ENCODE assay signal across 9 mouse cellular contexts in the genomic region with DNA sequence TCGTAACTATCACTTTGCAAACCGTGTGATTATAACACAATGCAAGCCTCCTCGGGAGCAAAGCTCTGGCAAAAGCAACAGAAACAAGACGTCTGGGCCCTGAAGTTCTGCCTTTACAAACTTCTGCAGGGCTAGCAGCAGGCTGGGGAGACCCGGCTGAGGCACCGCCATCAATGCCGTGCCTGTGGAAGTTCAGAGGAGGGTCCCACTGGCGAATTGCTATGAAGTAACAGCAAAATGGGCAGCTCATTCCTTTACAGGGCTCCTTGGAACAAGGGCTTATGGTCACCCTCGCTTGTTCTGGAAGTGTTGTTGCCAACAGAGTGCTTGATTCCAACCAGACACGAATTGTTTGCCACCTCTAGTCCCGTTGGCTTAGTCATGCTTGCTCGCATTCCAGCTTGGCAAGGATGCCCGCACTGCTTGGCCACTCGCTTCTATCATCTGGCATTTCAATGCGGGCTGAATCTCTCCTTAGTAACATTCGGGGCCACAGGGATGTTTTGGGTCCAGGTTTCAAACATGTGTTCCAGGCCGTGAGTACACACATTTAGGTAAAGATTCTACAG. TPM values are rescaled to one million over a fixed set of nuclear protein-coding genes. Genes with fewer than 3 reads are reported as not detected.
DNase-seq lines count a peak whose midpoint lies in the region; ATAC-seq and TF ChIP-seq lines count a peak whose summit lies in the region.
"Had no signal": no experiment of that assay in that cellular context is flagged by ENCODE, and none has a peak within 500 bp of the region (broad histone marks: within the 10 kb centered on the region; RNA-seq: fewer than 3 reads in every experiment).

No protein-coding gene starts in this region.

- H3K9me3 ChIP-seq in forebrain, embryonic 15.5 days = no peaks in the 10 kb centered on the region
- no peaks in the 10 kb centered on the region for H3K9me3 ChIP-seq in forebrain, embryonic 10.5 days
- H3K9me3 ChIP-seq in stomach, embryonic 16.5 days (replicated peaks; ENCODE audit: control insufficient read depth, low read length) = no peaks in the 10 kb centered on the region
- H3K9me3 ChIP-seq in stomach, postnatal 0 days (ENCODE audit: control insufficient read depth, low read length) = no peaks in the 10 kb centered on the region
- no peaks in the 10 kb centered on the region for H3K9me3 ChIP-seq in midbrain, embryonic 10.5 days (replicated peaks)
- H3K9me3 ChIP-seq: neural tube, embryonic 12.5 days had no signal

- H3K27me3 ChIP-seq in forebrain, embryonic 15.5 days = no peaks in the 10 kb centered on the region
- no peaks in the 10 kb centered on the region for H3K27me3 ChIP-seq in forebrain, embryonic 10.5 days (ENCODE audit: poor library complexity, severe bottlenecking)
- H3K27me3 ChIP-seq in stomach, embryonic 16.5 days (ENCODE audit: control insufficient read depth, insufficient read depth, low read length) = no peaks in the 10 kb centered on the region
- no peaks in the 10 kb centered on the region for H3K27me3 ChIP-seq in stomach, postnatal 0 days (ENCODE audit: control insufficient read depth, insufficient read depth, low read length)
- no peaks in the 10 kb centered on the region for H3K27me3 ChIP-seq in midbrain, embryonic 10.5 days (ENCODE audit: low read depth, poor library complexity, severe bottlenecking)
- H3K27me3 ChIP-seq: neural tube, embryonic 12.5 days had no signal

- 63% methylated on average over 17 of the region's 17 CpGs for WGBS in forebrain, embryonic 15.5 days
- WGBS in forebrain, embryonic 10.5 days = 86% methylated on average over 17 of the region's 17 CpGs
- 84% methylated on average over 17 of the region's 17 CpGs for WGBS in stomach, embryonic 16.5 days
- WGBS in stomach, postnatal 0 days = 69% methylated on average over 17 of the region's 17 CpGs
- 83% methylated on average over 17 of the region's 17 CpGs for WGBS in midbrain, embryonic 10.5 days

- intact Hi-C loops in heart, postnatal 36 days (cut with DNase I) = no loop called here

- no peak for TF ChIP-seq EP300 in stomach, postnatal 0 days (optimal IDR thresholded peaks at IDR 0.05)

- peaks cover 22% of the 10 kb centered on the region for H3K4me1 ChIP-seq in forebrain, embryonic 15.5 days
- H3K4me1 ChIP-seq in forebrain, embryonic 10.5 days = peaks cover 14% of the 10 kb centered on the region; the same call in 1 of the 2 replicates
- H3K4me1 ChIP-seq in stomach, embryonic 16.5 days (ENCODE audit: control insufficient read depth, insufficient read depth, low read length) = peaks cover 5% of the 10 kb centered on the region; the same call in 1 of the 2 replicates
- 0 out of 2 replicates have a peak, but pooled peaks cover 3% of the 10 kb centered on the region for H3K4me1 ChIP-seq in stomach, postnatal 0 days (replicated peaks; ENCODE audit: control insufficient read depth, insufficient read depth)
- 0 out of 2 replicates have a peak, but pooled peaks cover 2% of the 10 kb centered on the region for H3K4me1 ChIP-seq in midbrain, embryonic 10.5 days
- H3K4me1 ChIP-seq: neural tube, embryonic 12.5 days had no signal

- DNase-seq in forebrain, embryonic 10.5 days (ENCODE audit: extremely low spot score, low spot score) = no peak
- DNase-seq in stomach, postnatal 0 days (ENCODE audit: low spot score) = no peak
- DNase-seq in heart, postnatal 36 days = peak; percentile 20 to 26
- no peak for DNase-seq in thymus, postnatal 4 days
- DNase-seq in midbrain, embryonic 10.5 days (ENCODE audit: low spot score) = no peak
- no peak for DNase-seq in thymus, adult 18-20 months

- H3K36me3 ChIP-seq in forebrain, embryonic 15.5 days = no peaks in the 10 kb centered on the region
- no peaks in the 10 kb centered on the region for H3K36me3 ChIP-seq in forebrain, embryonic 10.5 days (replicated peaks)
- H3K36me3 ChIP-seq in stomach, embryonic 16.5 days (ENCODE audit: control insufficient read depth, insufficient read depth, low read length) = no peaks in the 10 kb centered on the region
- no peaks in the 10 kb centered on the region for H3K36me3 ChIP-seq in stomach, postnatal 0 days (ENCODE audit: control insufficient read depth, insufficient read depth, low read length)
- no peaks in the 10 kb centered on the region for H3K36me3 ChIP-seq in midbrain, embryonic 10.5 days
- H3K36me3 ChIP-seq: neural tube, embryonic 12.5 days had no signal

- TF ChIP-seq CTCF in stomach, postnatal 0 days (IDR thresholded peaks at IDR 0.05; ENCODE audit: low read depth) = no peak

- H3K4me2 ChIP-seq in forebrain, embryonic 15.5 days (replicated peaks) = no peak overlapping the region
- H3K4me2 ChIP-seq in stomach, embryonic 16.5 days (ENCODE audit: low read depth, low read length) = no peak overlapping the region
- no peak overlapping the region for H3K4me2 ChIP-seq in stomach, postnatal 0 days (replicated peaks; ENCODE audit: low read depth)
- H3K4me2 ChIP-seq: neural tube, embryonic 12.5 days had no signal

- H3K9ac ChIP-seq in forebrain, embryonic 15.5 days (replicated peaks) = no peak overlapping the region
- no peak overlapping the region for H3K9ac ChIP-seq in stomach, embryonic 16.5 days (ENCODE audit: low read length)
- no peak overlapping the region for H3K9ac ChIP-seq in stomach, postnatal 0 days (ENCODE audit: low read length)
- H3K9ac ChIP-seq: neural tube, embryonic 12.5 days had no signal

- peak overlapping the region; percentile 25; the same call in 1 of the 2 replicates for H3K27ac ChIP-seq in forebrain, embryonic 15.5 days (replicated peaks)
- H3K27ac ChIP-seq in forebrain, embryonic 10.5 days = no peak overlapping the region
- H3K27ac ChIP-seq in stomach, embryonic 16.5 days (ENCODE audit: low read length) = 0 out of 2 replicates have a peak overlapping the region, but pooled peaks have one; percentile 21
- H3K27ac ChIP-seq in stomach, postnatal 0 days (replicated peaks) = no peak overlapping the region
- H3K27ac ChIP-seq in midbrain, embryonic 10.5 days (replicated peaks) = no peak overlapping the region
- H3K27ac ChIP-seq: neural tube, embryonic 12.5 days had no signal

- no peak overlapping the region for H3K4me3 ChIP-seq in forebrain, embryonic 15.5 days
- H3K4me3 ChIP-seq in forebrain, embryonic 10.5 days = no peak overlapping the region
- no peak overlapping the region for H3K4me3 ChIP-seq in stomach, embryonic 16.5 days (replicated peaks; ENCODE audit: low read length)
- H3K4me3 ChIP-seq in stomach, postnatal 0 days (ENCODE audit: low read depth, low read length) = no peak overlapping the region
- H3K4me3 ChIP-seq in midbrain, embryonic 10.5 days = no peak overlapping the region
- H3K4me3 ChIP-seq: neural tube, embryonic 12.5 days had no signal

- peak; percentile 49 for ATAC-seq in forebrain, embryonic 15.5 days (replicated peaks)
- ATAC-seq in stomach, embryonic 16.5 days (ENCODE audit: insufficient read depth, low FRiP score) = no peak
- no peak for ATAC-seq in stomach, postnatal 0 days (ENCODE audit: low FRiP score, low TSS enrichment)

RNA-seq across cellular contexts. Expression of a gene that starts 29.8 kb away (rescaled TPM):
- 14.4 and 16.1 TPM in 2 replicates for polyA plus RNA-seq in forebrain, embryonic 15.5 days (2015; fragmentation: Nextera tagmentation; extraction: Ambion mirVana)
- polyA plus RNA-seq in forebrain, embryonic 10.5 days (2016; fragmentation: Nextera tagmentation; extraction: Ambion mirVana) = 3.9 and 4.5 TPM in 2 replicates
- polyA plus RNA-seq in stomach, embryonic 16.5 days (2015; fragmentation: Nextera tagmentation; extraction: Ambion mirVana) = 5.5 and 6.8 TPM in 2 replicates
- polyA plus RNA-seq in stomach, postnatal 0 days (2015; fragmentation: Nextera tagmentation; extraction: Ambion mirVana) = 5.2 and 6.1 TPM in 2 replicates
- total RNA-seq in heart, postnatal 36 days (2021) = 1 to 10 TPM; 2.7 to 5.0 TPM
- 3.0 and 5.3 TPM in 2 replicates for polyA plus RNA-seq in midbrain, embryonic 10.5 days (2016; fragmentation: Nextera tagmentation; extraction: Ambion mirVana)

RNA-seq across cellular contexts. Expression of a gene that starts 29.9 kb away (rescaled TPM):
- 7.4 and 7.9 TPM in 2 replicates for polyA plus RNA-seq in forebrain, embryonic 15.5 days (2015; fragmentation: Nextera tagmentation; extraction: Ambion mirVana)
- 3.0 and 3.5 TPM in 2 replicates for polyA plus RNA-seq in forebrain, embryonic 10.5 days (2016; fragmentation: Nextera tagmentation; extraction: Ambion mirVana)
- polyA plus RNA-seq in stomach, embryonic 16.5 days (2015; fragmentation: Nextera tagmentation; extraction: Ambion mirVana) = 5.9 and 6.8 TPM in 2 replicates
- polyA plus RNA-seq in stomach, postnatal 0 days (2015; fragmentation: Nextera tagmentation; extraction: Ambion mirVana) = 5.0 and 5.1 TPM in 2 replicates
- total RNA-seq in heart, postnatal 36 days (2021) = 10 to 100 TPM; 16.0 to 16.8 TPM
- 2.9 and 3.2 TPM in 2 replicates for polyA plus RNA-seq in midbrain, embryonic 10.5 days (2016; fragmentation: Nextera tagmentation; extraction: Ambion mirVana)

Comparison
In these comparisons a context has a peak if more than half of its experiments do, and no peak if none do; other contexts are left out.
1. H3K27ac ChIP-seq: peak in forebrain, embryonic 15.5 days (single experiment) and stomach, embryonic 16.5 days (single experiment); none in forebrain, embryonic 10.5 days (single experiment), stomach, postnatal 0 days (single experiment) and midbrain, embryonic 10.5 days (single experiment).
2. DNase-seq: peak in heart, postnatal 36 days (2 of 2); none in forebrain, embryonic 10.5 days (single experiment), stomach, postnatal 0 days (single experiment), thymus, postnatal 4 days (single experiment), midbrain, embryonic 10.5 days (single experiment) and thymus, adult 18-20 months (0 of 2).